Mouse (Mus musculus) frontal cortex, adult (tissue): Measurements from ENCODE around the gene Cmtm6.

ENCODE experiments used
- ATAC-seq: cut with Nextera tagmentation; 2 replicates; pipeline ENCODE4 v1.9.2; 2017; ENCODE audit warnings: mild to moderate bottlenecking, moderate library complexity, mixed read lengths; ENCODE audit not compliant: low TSS enrichment

Cmtm6 gene

DNA sequence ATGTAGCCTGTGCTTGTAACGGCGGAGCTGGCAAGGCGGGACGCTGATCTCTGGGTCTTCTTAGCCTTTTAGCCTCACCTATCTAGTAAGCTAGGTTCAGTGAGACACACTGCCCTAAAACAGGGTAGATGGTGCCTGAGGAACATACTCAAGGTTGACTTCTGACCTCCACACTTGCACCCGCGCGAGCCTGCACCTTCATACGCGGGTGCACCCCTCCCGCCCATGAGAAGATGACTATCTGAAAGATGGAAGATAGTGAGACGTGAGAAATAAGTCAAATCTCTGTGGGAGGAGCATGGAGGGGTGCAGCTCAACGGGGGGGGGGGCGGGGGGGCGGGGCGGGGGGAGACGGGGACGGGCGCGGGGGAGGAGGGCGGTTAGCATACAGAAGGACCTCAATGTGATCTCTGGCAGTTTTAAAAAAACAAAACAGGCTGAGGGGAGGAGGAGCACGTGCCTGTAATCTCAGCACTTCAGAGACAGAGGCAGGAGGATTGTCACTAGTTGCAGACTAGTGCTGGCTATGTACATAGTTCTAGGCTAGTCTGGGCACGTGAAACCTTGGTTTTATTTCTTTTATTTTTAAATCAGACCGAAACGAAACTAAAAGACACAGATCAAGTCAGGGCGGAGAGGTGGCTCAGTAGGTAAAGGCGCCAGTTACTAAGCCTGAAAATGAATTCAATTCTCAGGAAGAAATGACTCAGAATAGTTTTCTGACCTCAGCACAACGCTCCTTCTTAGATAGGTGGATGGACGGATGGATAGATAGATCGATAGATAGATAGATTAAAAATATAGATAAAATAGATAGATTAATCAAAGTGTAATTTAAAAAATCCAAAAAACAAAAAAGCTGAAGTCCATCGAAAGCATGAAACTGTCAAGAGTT, 758 bp upstream of the Cmtm6 start:
- no peak for ATAC-seq

DNA sequence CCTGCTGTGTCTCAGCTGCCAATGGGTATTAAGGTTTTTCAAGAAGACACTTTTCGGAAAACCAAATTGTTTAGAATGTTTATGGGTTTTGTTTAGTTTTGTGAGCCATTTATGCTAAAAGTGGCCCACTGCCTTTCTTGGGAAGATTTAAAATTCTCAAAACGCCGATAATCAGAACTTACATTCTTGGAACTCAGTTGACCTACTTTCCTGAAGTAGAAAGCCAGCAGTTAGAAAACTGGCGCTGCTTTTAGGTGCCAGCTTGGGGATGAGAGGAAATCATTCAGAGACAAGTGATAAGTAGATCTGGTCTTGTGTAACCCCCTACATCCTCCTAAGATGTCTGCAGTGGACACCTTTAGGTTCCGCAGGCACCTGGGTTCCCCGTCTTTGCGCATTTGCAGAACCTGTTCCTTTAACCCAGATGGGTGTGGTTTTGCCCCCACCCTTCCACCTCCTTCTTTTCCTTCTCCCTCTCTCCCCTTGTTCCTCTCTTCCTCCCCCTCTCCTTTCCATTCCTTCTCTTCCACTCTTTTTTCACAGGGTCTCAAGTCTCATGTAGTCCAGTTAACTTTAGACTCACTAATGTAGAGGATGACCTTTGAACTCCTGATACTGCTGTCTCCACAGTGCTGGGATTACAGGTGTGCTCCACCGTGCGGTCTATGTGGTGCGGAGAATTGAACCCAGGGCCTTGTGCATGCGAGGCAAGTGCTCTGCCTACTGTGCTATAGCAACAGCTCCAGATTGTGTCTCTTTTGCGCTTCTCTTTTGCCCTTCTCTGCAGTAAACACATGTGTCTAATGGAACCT, 1.2 kb downstream of the Cmtm6 start:
- 0 out of 2 replicates have a peak, but pooled peaks have one; percentile 17 for ATAC-seq

- no peak for ATAC-seq
These were observed 2.3 kb downstream of the Cmtm6 start for GRCm38 (mm10) chr9:114733238-114733637.

DNA sequence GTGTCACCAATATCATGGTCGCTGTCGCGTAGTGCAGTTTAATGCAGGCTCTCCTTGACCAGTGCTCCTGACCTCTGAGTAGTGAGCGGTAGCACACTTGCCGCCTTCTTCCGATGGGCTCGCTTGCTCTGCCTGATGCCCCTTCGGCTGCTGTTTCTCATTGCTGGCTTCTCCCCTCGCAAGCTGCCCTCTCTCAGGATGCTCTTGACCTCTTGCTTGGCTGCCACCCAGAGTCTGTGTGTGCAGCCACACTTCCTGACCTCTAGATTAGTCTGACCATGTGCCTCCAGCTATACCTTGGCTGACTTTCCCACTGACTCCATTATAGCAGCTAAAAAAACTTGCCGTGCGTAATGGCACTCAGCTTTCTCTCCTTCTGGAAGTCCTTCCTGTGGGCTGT, 5.5 kb downstream of the Cmtm6 start:
- no peak for ATAC-seq

DNA sequence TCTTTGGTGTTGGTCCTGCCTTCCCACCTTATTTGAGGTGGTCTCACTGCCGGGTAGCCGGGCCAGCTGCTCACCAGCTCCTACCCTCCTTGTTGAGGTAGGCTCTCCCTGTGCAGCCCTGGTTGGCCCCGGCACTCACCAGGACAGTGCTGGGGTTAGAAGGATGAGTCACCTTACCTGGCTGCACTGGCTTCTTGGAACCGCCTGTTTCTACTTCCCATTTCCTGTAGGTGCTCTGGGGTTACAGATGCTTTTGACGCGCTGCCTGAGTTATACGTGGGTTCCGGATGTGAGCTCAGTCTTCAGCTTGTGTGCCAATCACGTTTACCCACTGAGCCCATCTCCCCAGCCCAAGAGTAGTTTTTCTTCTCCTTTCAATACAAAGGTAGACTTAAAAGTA, 9.4 kb downstream of the Cmtm6 start:
- no peak for ATAC-seq

- ATAC-seq: no peak
These were observed 11.8 kb downstream of the Cmtm6 start for GRCm38 (mm10) chr9:114742731-114743130.

DNA sequence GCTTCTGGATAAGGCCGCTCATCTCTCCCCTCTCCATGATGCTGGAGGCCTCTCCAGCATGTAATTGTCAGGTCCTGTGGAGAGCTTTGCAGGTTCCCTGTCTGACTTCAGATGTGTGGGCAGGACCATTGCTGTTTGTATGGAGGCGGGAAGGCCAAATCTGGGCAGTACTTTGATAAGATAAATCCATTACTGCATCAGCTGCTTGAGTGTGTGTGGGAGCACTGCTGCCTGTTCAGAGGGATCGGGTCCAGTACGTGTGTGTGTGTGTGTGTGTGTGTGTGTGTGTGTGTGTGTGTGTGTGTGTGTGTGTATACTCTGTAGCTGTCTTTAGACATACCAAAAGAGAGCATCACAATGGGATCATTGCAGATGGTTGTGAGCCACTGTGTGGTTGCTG, 14.2 kb downstream of the Cmtm6 start:
- ATAC-seq: peak; percentile 13; the same call in 1 of the 2 replicates

- ATAC-seq: no peak
These were observed 14.7 kb downstream of the Cmtm6 start for GRCm38 (mm10) chr9:114745654-114746053.

- peak; percentile 80 for ATAC-seq
These were observed 16.1 kb downstream of the Cmtm6 start for GRCm38 (mm10) chr9:114747012-114747411.

- no peak for ATAC-seq
These were observed 16.6 kb downstream of the Cmtm6 start for GRCm38 (mm10) chr9:114747466-114747865.

DNA sequence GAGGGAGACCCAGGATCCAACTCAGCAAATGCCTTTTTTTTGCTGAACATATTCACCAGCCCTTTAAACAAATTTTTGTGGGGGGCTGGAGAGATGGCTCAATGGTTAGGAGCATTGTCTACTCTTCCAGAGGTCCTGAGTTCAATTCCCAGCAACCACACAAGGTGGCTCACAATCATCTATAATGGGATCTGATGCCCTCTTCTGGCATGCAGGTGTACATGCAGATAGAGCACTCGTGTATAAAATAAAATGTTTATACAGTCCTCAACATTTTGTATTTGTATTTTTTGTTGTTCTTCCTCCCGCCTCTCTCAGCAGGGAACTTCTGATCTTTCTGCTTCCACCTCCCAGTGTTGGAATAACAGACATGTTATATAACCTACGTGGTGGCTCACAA, 20.7 kb downstream of the Cmtm6 start:
- no peak for ATAC-seq

- no peak for ATAC-seq
These were observed 21.4 kb downstream of the Cmtm6 start for GRCm38 (mm10) chr9:114752311-114752710.

DNA sequence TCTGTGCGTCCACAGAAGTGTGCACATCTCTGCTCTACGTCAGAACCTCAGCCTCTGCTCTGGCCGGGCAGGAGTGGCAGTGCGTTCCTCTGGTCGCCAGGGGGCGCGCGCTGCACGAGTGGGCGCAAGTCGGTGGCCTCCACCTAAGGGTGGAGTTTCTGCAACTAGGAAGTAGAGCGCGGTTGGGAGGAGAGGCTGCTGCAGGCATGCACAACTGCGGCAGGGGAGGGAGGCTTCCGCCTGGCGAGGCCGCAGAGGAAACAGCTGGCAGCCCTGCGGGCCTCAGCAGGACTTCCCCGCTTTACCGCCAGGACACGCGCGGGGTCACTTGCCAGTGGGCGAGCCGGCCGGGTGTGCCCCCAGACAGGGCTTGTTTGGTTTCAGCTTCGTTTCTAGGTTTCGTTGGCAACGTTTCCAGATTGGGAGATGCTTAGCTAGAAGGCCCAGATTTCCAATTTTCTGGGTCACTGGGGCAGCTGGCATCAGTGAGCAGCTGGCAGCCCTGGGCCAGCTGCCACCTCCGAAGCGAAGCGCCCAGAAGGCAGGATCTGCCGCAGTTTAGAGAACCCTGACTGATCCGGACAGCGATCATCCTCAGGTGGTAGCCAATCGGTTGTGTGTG, 22.1 kb downstream of the Cmtm6 start:
- peak; percentile 91 for ATAC-seq

DNA sequence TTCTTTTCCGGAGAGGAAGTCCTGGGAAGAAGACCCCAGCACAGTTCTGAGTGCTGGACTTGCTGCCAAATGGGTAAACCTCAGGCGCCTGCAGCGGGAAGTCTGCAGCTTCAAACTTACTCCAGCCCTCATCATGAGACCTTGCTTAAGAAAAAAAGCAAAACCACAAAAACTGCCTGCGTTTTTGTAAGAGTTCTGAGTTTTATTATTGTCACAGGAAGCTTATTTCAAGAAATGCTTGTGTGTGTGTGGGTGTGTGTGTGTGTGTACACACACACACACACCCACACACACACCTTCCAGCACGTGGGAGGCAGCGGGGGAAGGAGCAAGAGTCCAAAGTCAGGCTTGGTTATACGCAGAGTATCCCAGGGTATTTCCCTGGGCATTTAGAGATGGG, 27.4 kb downstream of the Cmtm6 start:
- ATAC-seq: no peak

- no peak for ATAC-seq
These were observed 27.9 kb downstream of the Cmtm6 start for GRCm38 (mm10) chr9:114758801-114759200.

DNA sequence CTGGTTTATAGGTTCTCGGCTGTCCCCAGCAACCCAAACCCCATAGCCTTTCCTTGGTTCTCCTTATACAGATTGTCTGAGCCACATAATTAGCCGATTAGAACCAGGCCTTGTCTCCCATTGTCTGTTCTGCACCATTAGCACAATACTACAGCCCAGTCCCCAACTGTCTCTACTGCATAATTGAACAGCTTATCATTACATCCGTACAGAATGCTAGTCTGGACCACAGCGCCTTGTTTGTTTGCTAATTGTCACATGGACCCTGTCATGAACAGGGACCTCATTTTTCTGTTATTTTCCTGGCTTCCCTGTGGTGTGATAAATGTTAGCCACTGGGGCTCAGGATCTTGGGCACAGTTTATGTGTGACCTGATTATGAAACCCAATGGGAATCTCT, 29.0 kb downstream of the Cmtm6 start:
- no peak for ATAC-seq

- no peak for ATAC-seq
These were observed 29.4 kb downstream of the Cmtm6 start for GRCm38 (mm10) chr9:114760353-114760752.

DNA sequence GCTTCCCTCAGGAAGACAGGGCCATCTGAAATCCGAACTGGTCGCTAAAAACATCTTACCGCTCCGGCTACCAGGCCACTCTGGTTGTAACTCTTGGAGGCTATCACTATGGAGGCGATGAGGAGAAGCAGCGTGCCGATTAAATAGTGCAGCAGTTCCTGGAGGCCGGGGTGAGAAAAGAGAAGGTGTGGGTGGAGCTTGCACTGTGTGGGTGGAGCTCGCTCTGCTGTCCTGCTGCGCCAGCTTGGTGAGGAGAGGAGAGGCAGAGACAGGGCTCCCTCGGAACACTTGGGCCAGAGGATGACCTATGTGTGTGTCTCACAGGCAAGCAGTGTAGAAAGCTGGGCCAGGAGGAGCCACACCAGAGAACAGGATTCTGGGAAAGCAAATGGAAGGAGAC, 30.9 kb downstream of the Cmtm6 start:
- ATAC-seq: peak; percentile 78

- no peak for ATAC-seq
These were observed 32.4 kb downstream of the Cmtm6 start for GRCm38 (mm10) chr9:114763341-114763740.

- ATAC-seq: no peak
These were observed 36.1 kb downstream of the Cmtm6 start for GRCm38 (mm10) chr9:114767030-114767429.

- ATAC-seq: no peak
These were observed 36.6 kb downstream of the Cmtm6 start for GRCm38 (mm10) chr9:114767507-114767906.

DNA sequence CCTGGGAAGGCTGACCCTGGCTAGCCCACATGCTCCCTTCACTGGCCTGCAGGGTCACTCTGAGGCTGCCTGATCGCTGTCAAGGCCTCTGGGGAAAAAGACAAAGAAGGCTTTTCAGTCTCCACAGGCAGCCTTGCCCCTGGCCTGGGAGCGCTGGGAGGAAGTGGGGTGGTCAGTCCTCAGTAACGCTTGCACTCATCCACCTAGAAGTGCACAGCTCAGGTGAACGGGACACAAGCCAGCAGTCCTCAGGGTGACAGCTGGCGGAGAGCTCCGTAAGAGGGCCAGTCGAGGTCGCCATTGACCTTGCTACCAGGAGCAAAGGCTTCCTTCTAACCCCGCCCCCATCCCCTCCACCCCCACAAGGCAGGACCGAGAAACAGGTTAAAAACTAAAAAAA, 37.1 kb downstream of the Cmtm6 start:
- no peak for ATAC-seq
